In the genomic region with DNA sequence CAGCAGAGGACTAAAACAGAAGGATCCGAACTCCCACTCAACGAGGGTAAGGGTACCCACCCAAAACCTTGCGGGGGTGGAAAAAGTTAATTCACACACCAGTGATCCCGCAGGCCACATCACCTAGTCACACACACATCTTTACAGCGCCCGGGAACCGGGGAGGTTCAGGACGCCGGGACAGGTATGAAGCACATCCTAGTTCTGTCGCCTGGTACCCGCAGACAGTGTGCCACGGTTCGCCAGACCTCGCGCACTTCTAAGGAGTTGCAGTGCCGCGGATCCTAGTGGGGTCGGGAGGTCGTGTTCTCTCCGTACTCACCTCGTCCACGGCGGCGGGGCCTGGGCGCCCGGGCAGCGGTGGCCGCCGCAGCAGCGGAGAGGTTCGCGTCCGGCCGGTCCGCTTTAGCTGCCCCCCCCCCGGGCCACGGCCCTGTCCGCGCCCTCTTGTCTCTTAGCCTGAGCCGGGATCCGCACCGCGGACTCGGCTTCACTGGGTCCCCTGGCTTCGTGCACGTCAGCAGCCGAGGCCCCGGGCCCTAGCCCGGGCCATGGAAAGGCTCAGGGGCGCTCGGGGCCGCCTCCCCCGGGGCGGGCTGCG, we compare ENCODE assay signal across 8 mouse cellular contexts. TPM values are rescaled to one million over a fixed set of nuclear protein-coding genes. Genes with fewer than 3 reads are reported as not detected.
DNase-seq lines count a peak whose midpoint lies in the region; ATAC-seq lines count a peak whose summit lies in the region.

No protein-coding gene starts in this region.

- H3K27me3 ChIP-seq in kidney, embryonic 16.5 days (ENCODE audit: insufficient read depth, low read length), result no peaks in the 10 kb centered on the region
- H3K27me3 ChIP-seq in forebrain, embryonic 16.5 days (replicated peaks; ENCODE audit: control insufficient read depth, insufficient read depth, low read length), result peaks cover 3% of the 10 kb centered on the region; the same call in 1 of the 2 replicates
- peaks cover 96% of the 10 kb centered on the region for H3K27me3 ChIP-seq in liver, embryonic 13.5 days

- peak overlapping the region; percentile 80 for H3K4me3 ChIP-seq in kidney, embryonic 16.5 days (ENCODE audit: low read length)
- H3K4me3 ChIP-seq in forebrain, embryonic 16.5 days (replicated peaks; ENCODE audit: low read length), result peak overlapping the region; percentile 77
- peak overlapping the region; percentile 63 for H3K4me3 ChIP-seq in liver, embryonic 13.5 days (replicated peaks)

- intact Hi-C loops in gastrocnemius, postnatal 14 days (cut with DNase I; ENCODE audit: low total_unique reads), result no loop called here

- H3K4me2 ChIP-seq in kidney, embryonic 16.5 days (replicated peaks; ENCODE audit: low read depth, low read length), result peak overlapping the region; percentile 88
- peak overlapping the region; percentile 90 for H3K4me2 ChIP-seq in forebrain, embryonic 16.5 days (ENCODE audit: low read length)
- peak overlapping the region; percentile 87 for H3K4me2 ChIP-seq in liver, embryonic 13.5 days

- peak overlapping the region; percentile 91 for H3K27ac ChIP-seq in kidney, embryonic 16.5 days (ENCODE audit: low read length)
- H3K27ac ChIP-seq in forebrain, embryonic 16.5 days (ENCODE audit: low read length), result peak overlapping the region; percentile 84
- no peak overlapping the region for H3K27ac ChIP-seq in liver, embryonic 13.5 days

- no peak for DNase-seq in kidney, adult 9 months
- peak; percentile 65 for DNase-seq in ZHBTc4 (ENCODE audit: low read depth, low spot score)
- DNase-seq in liver, embryonic 13.5 days, result no peak
- peak; percentile 61 for DNase-seq in thymus, postnatal 4 days
- no peak for DNase-seq in gastrocnemius, postnatal 14 days
- DNase-seq in kidney, postnatal 10 days, result no peak

- peak overlapping the region; percentile 92 for H3K9ac ChIP-seq in kidney, embryonic 16.5 days (replicated peaks; ENCODE audit: low read length)
- H3K9ac ChIP-seq in forebrain, embryonic 16.5 days (replicated peaks; ENCODE audit: low read depth, low read length), result peak overlapping the region; percentile 86
- peak overlapping the region; percentile 61 for H3K9ac ChIP-seq in liver, embryonic 13.5 days

- under 1% methylated on average over 55 of the region's 55 CpGs for WGBS in kidney, embryonic 16.5 days
- under 1% methylated on average over 49 of the region's 55 CpGs for WGBS in forebrain, embryonic 16.5 days
- WGBS in liver, embryonic 13.5 days (ENCODE audit: insufficient replicate concordance), result 1% methylated on average over 45 of the region's 55 CpGs

- ATAC-seq in kidney, embryonic 16.5 days (ENCODE audit: low FRiP score, low TSS enrichment), result no peak
- ATAC-seq in forebrain, embryonic 16.5 days, result no peak
- ATAC-seq in liver, embryonic 13.5 days (ENCODE audit: low read depth), result no peak

- H3K9me3 ChIP-seq in kidney, embryonic 16.5 days (ENCODE audit: low read length), result no peaks in the 10 kb centered on the region
- no peaks in the 10 kb centered on the region for H3K9me3 ChIP-seq in forebrain, embryonic 16.5 days (ENCODE audit: control insufficient read depth, low read length)
- H3K9me3 ChIP-seq in liver, embryonic 13.5 days (replicated peaks), result no peaks in the 10 kb centered on the region

- peaks cover 62% of the 10 kb centered on the region for H3K4me1 ChIP-seq in kidney, embryonic 16.5 days (ENCODE audit: insufficient read depth, low read length)
- peaks cover 40% of the 10 kb centered on the region for H3K4me1 ChIP-seq in forebrain, embryonic 16.5 days (replicated peaks; ENCODE audit: control insufficient read depth, insufficient read depth, low read length)
- H3K4me1 ChIP-seq in liver, embryonic 13.5 days (replicated peaks), result peaks cover 38% of the 10 kb centered on the region

- 0 out of 2 replicates have a peak, but pooled peaks cover 4% of the 10 kb centered on the region for H3K36me3 ChIP-seq in kidney, embryonic 16.5 days (ENCODE audit: insufficient read depth, low read length)
- H3K36me3 ChIP-seq in forebrain, embryonic 16.5 days (ENCODE audit: control insufficient read depth, insufficient read depth), result no peaks in the 10 kb centered on the region
- no peaks in the 10 kb centered on the region for H3K36me3 ChIP-seq in liver, embryonic 13.5 days

RNA-seq across cellular contexts. Expression of gene Sema3f, which starts 1.1 kb away (rescaled TPM):
- polyA plus RNA-seq in kidney, embryonic 16.5 days (2015; fragmentation: Nextera tagmentation; extraction: Ambion mirVana), result 20.9 and 25.7 TPM in 2 replicates
- 11.0 and 14.9 TPM in 2 replicates for polyA plus RNA-seq in forebrain, embryonic 16.5 days (2015; fragmentation: Nextera tagmentation; extraction: Ambion mirVana)
- polyA plus RNA-seq in liver, embryonic 13.5 days (2015; fragmentation: Nextera tagmentation; extraction: Ambion mirVana), result 0.93 and 1.0 TPM in 2 replicates
- total RNA-seq in gastrocnemius, postnatal 14 days (2021), result 10 to 100 TPM in 1 of 2 experiments, 1 to 10 TPM in 1; 8.4 to 10.6 TPM

RNA-seq across cellular contexts. Expression of gene Gnat1, which starts 29.7 kb away (rescaled TPM):
- polyA plus RNA-seq in kidney, embryonic 16.5 days (2015; fragmentation: Nextera tagmentation; extraction: Ambion mirVana), result 2.8 and 3.0 TPM in 2 replicates
- 1.2 and 1.4 TPM in 2 replicates for polyA plus RNA-seq in forebrain, embryonic 16.5 days (2015; fragmentation: Nextera tagmentation; extraction: Ambion mirVana)
- polyA plus RNA-seq in liver, embryonic 13.5 days (2015; fragmentation: Nextera tagmentation; extraction: Ambion mirVana), result 1.1 and 1.5 TPM in 2 replicates
- total RNA-seq in gastrocnemius, postnatal 14 days (2021), result not detected

RNA-seq across cellular contexts. Expression of gene Slc38a3, which starts 39.9 kb away (rescaled TPM):
- 12.4 and 12.9 TPM in 2 replicates for polyA plus RNA-seq in kidney, embryonic 16.5 days (2015; fragmentation: Nextera tagmentation; extraction: Ambion mirVana)
- polyA plus RNA-seq in forebrain, embryonic 16.5 days (2015; fragmentation: Nextera tagmentation; extraction: Ambion mirVana), result 30.4 and 32.6 TPM in 2 replicates
- polyA plus RNA-seq in liver, embryonic 13.5 days (2015; fragmentation: Nextera tagmentation; extraction: Ambion mirVana), result 5.4 and 5.9 TPM in 2 replicates
- 10 to 100 TPM; 29.8 to 57.1 TPM for total RNA-seq in gastrocnemius, postnatal 14 days (2021)

Comparison
In these comparisons a context has a peak if more than half of its experiments do, and no peak if none do; other contexts are left out.
1. DNase-seq: peak in ZHBTc4 (single experiment) and thymus, postnatal 4 days (single experiment); none in kidney, adult 9 months (single experiment), liver, embryonic 13.5 days (single experiment), gastrocnemius, postnatal 14 days (single experiment) and kidney, postnatal 10 days (single experiment).
2. Peak in every context shown above with its lines, with median percentiles within 50 percentile points of each other: H3K4me2 ChIP-seq, H3K4me3 ChIP-seq and H3K9ac ChIP-seq.